Comparison of ENCODE assay signal across 26 mouse cellular contexts in the genomic region with DNA sequence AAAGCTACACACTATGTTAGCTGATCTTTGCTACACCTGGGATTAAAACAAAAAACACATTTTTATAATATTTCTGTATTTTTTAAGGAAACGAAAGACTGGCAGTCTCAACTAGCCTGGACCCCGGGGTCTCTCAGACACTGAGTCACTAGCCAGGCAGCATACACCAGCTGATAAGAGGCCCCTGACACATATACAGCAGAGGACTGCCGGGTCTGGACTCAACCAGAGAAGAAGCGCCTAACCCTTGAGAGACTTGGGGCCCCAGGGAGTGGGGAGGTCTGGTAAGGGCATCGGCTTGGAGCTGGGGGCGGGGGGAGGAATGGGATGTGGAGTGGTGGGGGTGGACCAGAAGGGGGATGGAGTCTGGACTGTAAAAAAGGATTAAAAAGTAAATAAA. TPM values are rescaled to one million over a fixed set of nuclear protein-coding genes. Genes with fewer than 3 reads are reported as not detected.
DNase-seq lines count a peak whose midpoint lies in the region; ATAC-seq and TF ChIP-seq lines count a peak whose summit lies in the region.
"Had no signal": no experiment of that assay in that cellular context is flagged by ENCODE, and none has a peak within 500 bp of the region (broad histone marks: within the 10 kb centered on the region; RNA-seq: fewer than 3 reads in every experiment).

No protein-coding gene starts in this region.

- TF ChIP-seq CTCF in liver, postnatal 0 days (IDR thresholded peaks at IDR 0.05; ENCODE audit: low read depth): no peak

- no peak for ATAC-seq in liver, postnatal 0 days
- ATAC-seq in liver, embryonic 12.5 days: peak; percentile 68
- ATAC-seq in liver, embryonic 15.5 days (ENCODE audit: insufficient read depth): no peak
- ATAC-seq in inflammation-experienced regulatory T-cells, adult 6 months: no peak
- ATAC-seq in megakaryocyte-erythroid progenitor cell, adult 5-6 weeks (replicated peaks; ENCODE audit: low FRiP score, low TSS enrichment, poor library complexity, severe bottlenecking): no peak
- ATAC-seq: forebrain, embryonic 13.5 days; forebrain, embryonic 16.5 days; Patski had no signal

- peak; percentile 37 for DNase-seq in liver
- no peak for DNase-seq in liver, postnatal 0 days
- no peak for DNase-seq in layer of hippocampus, adult 11-12 months (ENCODE audit: low spot score)
- DNase-seq: adrenal gland, postnatal 10 days; adrenal gland, postnatal 36 days; B cell, adult 2 months; cerebellum, adult 18-20 months; cerebellum, adult 9-10 months; cerebellum, postnatal 14 days; gastrocnemius, postnatal 14 days; heart, adult 2 months; heart, postnatal 14 days had no signal

- no peak overlapping the region for H3K27ac ChIP-seq in liver, postnatal 0 days (ENCODE audit: low read depth)
- peak overlapping the region; percentile 73 for H3K27ac ChIP-seq in liver, embryonic 12.5 days
- H3K27ac ChIP-seq in liver, embryonic 15.5 days (replicated peaks): no peak overlapping the region
- H3K27ac ChIP-seq: forebrain, embryonic 10.5 days; forebrain, embryonic 13.5 days; heart, adult 2 months; heart, embryonic 13.5 days; hindbrain, embryonic 12.5 days; hindbrain, embryonic 15.5 days had no signal

- WGBS in liver, postnatal 0 days (ENCODE audit: insufficient replicate concordance): 60% methylated on average over 6 of the region's 6 CpGs
- WGBS in liver, embryonic 12.5 days (ENCODE audit: insufficient replicate concordance): 30% methylated on average over 6 of the region's 6 CpGs
- WGBS in liver, embryonic 15.5 days (ENCODE audit: insufficient replicate concordance): 35% methylated on average over 6 of the region's 6 CpGs

- H3K27me3 ChIP-seq in liver, postnatal 0 days (ENCODE audit: insufficient read depth, low read length): no peaks in the 10 kb centered on the region
- H3K27me3 ChIP-seq in liver, embryonic 12.5 days (replicated peaks): no peaks in the 10 kb centered on the region
- no peaks in the 10 kb centered on the region for H3K27me3 ChIP-seq in liver, embryonic 15.5 days
- H3K27me3 ChIP-seq: CH12.LX; forebrain, embryonic 13.5 days; heart, embryonic 13.5 days; hindbrain, embryonic 12.5 days; hindbrain, embryonic 15.5 days; Patski had no signal

- H3K9me3 ChIP-seq in liver, postnatal 0 days (ENCODE audit: low read length): no peaks in the 10 kb centered on the region
- no peaks in the 10 kb centered on the region for H3K9me3 ChIP-seq in liver, embryonic 12.5 days (replicated peaks)
- no peaks in the 10 kb centered on the region for H3K9me3 ChIP-seq in liver, embryonic 15.5 days (replicated peaks)
- H3K9me3 ChIP-seq: forebrain, embryonic 10.5 days; forebrain, embryonic 13.5 days; heart, embryonic 10.5 days; heart, embryonic 13.5 days; hindbrain, embryonic 12.5 days; hindbrain, embryonic 15.5 days had no signal

- H3K4me1 ChIP-seq in liver, postnatal 0 days (ENCODE audit: insufficient read depth): peaks cover 22% of the 10 kb centered on the region; the same call in 1 of the 2 replicates
- H3K4me1 ChIP-seq in liver, embryonic 12.5 days: peaks cover 54% of the 10 kb centered on the region
- peaks cover 52% of the 10 kb centered on the region for H3K4me1 ChIP-seq in liver, embryonic 15.5 days (replicated peaks)
- H3K4me1 ChIP-seq: forebrain, embryonic 13.5 days; heart, embryonic 13.5 days; hindbrain, embryonic 12.5 days; hindbrain, embryonic 15.5 days had no signal

- H3K4me3 ChIP-seq in liver, postnatal 0 days (ENCODE audit: low read depth, low read length): no peak overlapping the region
- H3K4me3 ChIP-seq in liver, embryonic 12.5 days: 0 out of 2 replicates have a peak overlapping the region, but pooled peaks have one; percentile 4
- H3K4me3 ChIP-seq in liver, embryonic 15.5 days (replicated peaks): no peak overlapping the region
- H3K4me3 ChIP-seq: forebrain, embryonic 10.5 days; forebrain, embryonic 13.5 days; heart, adult 2 months; heart, embryonic 10.5 days; heart, embryonic 13.5 days; hindbrain, embryonic 12.5 days; hindbrain, embryonic 15.5 days had no signal

- no peak overlapping the region for H3K4me2 ChIP-seq in liver, postnatal 0 days (ENCODE audit: low read depth, low read length)
- peak overlapping the region; percentile 47 for H3K4me2 ChIP-seq in liver, embryonic 12.5 days
- peak overlapping the region; percentile 42 for H3K4me2 ChIP-seq in liver, embryonic 15.5 days
- H3K4me2 ChIP-seq: forebrain, embryonic 13.5 days; heart, embryonic 13.5 days; hindbrain, embryonic 12.5 days; hindbrain, embryonic 15.5 days had no signal

- no peaks in the 10 kb centered on the region for H3K36me3 ChIP-seq in liver, postnatal 0 days (replicated peaks; ENCODE audit: insufficient read depth, low read length)
- no peaks in the 10 kb centered on the region for H3K36me3 ChIP-seq in liver, embryonic 12.5 days
- no peaks in the 10 kb centered on the region for H3K36me3 ChIP-seq in liver, embryonic 15.5 days (replicated peaks)
- H3K36me3 ChIP-seq: heart, embryonic 10.5 days; heart, embryonic 13.5 days; hindbrain, embryonic 12.5 days; hindbrain, embryonic 15.5 days had no signal

- no peak for TF ChIP-seq EP300 in liver, postnatal 0 days (IDR thresholded peaks at IDR 0.05; ENCODE audit: low read depth)

- no peak overlapping the region for H3K9ac ChIP-seq in liver, postnatal 0 days (replicated peaks)
- H3K9ac ChIP-seq in liver, embryonic 12.5 days: peak overlapping the region; percentile 23; the same call in 1 of the 2 replicates
- H3K9ac ChIP-seq in liver, embryonic 15.5 days: no peak overlapping the region
- H3K9ac ChIP-seq: forebrain, embryonic 13.5 days; heart, embryonic 13.5 days; hindbrain, embryonic 12.5 days; hindbrain, embryonic 15.5 days had no signal

RNA-seq across cellular contexts. Expression of a gene that starts 8.6 kb away (rescaled TPM):
- polyA plus RNA-seq in liver, postnatal 0 days (2015; fragmentation: Nextera tagmentation; extraction: Ambion mirVana): 120 and 126 TPM in 2 replicates
- 174 and 179 TPM in 2 replicates for polyA plus RNA-seq in liver, embryonic 12.5 days (2016; fragmentation: Nextera tagmentation; extraction: Ambion mirVana)
- 83.5 and 107 TPM in 2 replicates for polyA plus RNA-seq in liver, embryonic 15.5 days (2015; fragmentation: Nextera tagmentation; extraction: Ambion mirVana)
- 100 to 1,000 TPM; 104 to 123 (median 106) TPM for polyA plus RNA-seq in inflammation-experienced regulatory T-cells, adult 6 months (2017; shearing (Covaris generic))
- 122 and 137 TPM in 2 replicates for total RNA-seq in megakaryocyte-erythroid progenitor cell, adult 5-6 weeks (2014; fragmentation: Nextera tagmentation)
- 92.3 and 159 TPM in 2 replicates for total RNA-seq in megakaryocyte-erythroid progenitor cell, adult 5-6 weeks (2017)

RNA-seq across cellular contexts. Expression of a gene that starts 22.3 kb away (rescaled TPM):
- 24.3 and 25.0 TPM in 2 replicates for polyA plus RNA-seq in liver, postnatal 0 days (2015; fragmentation: Nextera tagmentation; extraction: Ambion mirVana)
- 60.1 TPM in 2 replicates for polyA plus RNA-seq in liver, embryonic 12.5 days (2016; fragmentation: Nextera tagmentation; extraction: Ambion mirVana)
- polyA plus RNA-seq in liver, embryonic 15.5 days (2015; fragmentation: Nextera tagmentation; extraction: Ambion mirVana): 31.9 and 32.1 TPM in 2 replicates
- polyA plus RNA-seq in inflammation-experienced regulatory T-cells, adult 6 months (2017; shearing (Covaris generic)): 10 to 100 TPM; 80.9 to 96.4 (median 82.6) TPM
- total RNA-seq in megakaryocyte-erythroid progenitor cell, adult 5-6 weeks (2014; fragmentation: Nextera tagmentation): 69.6 and 73.5 TPM in 2 replicates
- total RNA-seq in megakaryocyte-erythroid progenitor cell, adult 5-6 weeks (2017): 66.7 and 69.1 TPM in 2 replicates

RNA-seq across cellular contexts. Expression of a gene that starts 22.7 kb away (rescaled TPM):
- 19.4 and 19.6 TPM in 2 replicates for polyA plus RNA-seq in liver, postnatal 0 days (2015; fragmentation: Nextera tagmentation; extraction: Ambion mirVana)
- 45.3 and 47.4 TPM in 2 replicates for polyA plus RNA-seq in liver, embryonic 12.5 days (2016; fragmentation: Nextera tagmentation; extraction: Ambion mirVana)
- 26.5 and 31.0 TPM in 2 replicates for polyA plus RNA-seq in liver, embryonic 15.5 days (2015; fragmentation: Nextera tagmentation; extraction: Ambion mirVana)
- 10 to 100 TPM in 1 of 3 experiments, 1 to 10 TPM in 2; 3.2 to 16.6 (median 3.2) TPM for polyA plus RNA-seq in inflammation-experienced regulatory T-cells, adult 6 months (2017; shearing (Covaris generic))
- total RNA-seq in megakaryocyte-erythroid progenitor cell, adult 5-6 weeks (2014; fragmentation: Nextera tagmentation): 58.3 and 100 TPM in 2 replicates
- 67.0 and 95.9 TPM in 2 replicates for total RNA-seq in megakaryocyte-erythroid progenitor cell, adult 5-6 weeks (2017)
- total RNA-seq: gastrocnemius, adult 18-20 months had no signal

RNA-seq across cellular contexts. Expression of a gene that starts 33.4 kb away (rescaled TPM):
- 74.6 and 85.2 TPM in 2 replicates for polyA plus RNA-seq in liver, postnatal 0 days (2015; fragmentation: Nextera tagmentation; extraction: Ambion mirVana)
- polyA plus RNA-seq in liver, embryonic 12.5 days (2016; fragmentation: Nextera tagmentation; extraction: Ambion mirVana): 284 and 289 TPM in 2 replicates
- polyA plus RNA-seq in liver, embryonic 15.5 days (2015; fragmentation: Nextera tagmentation; extraction: Ambion mirVana): 221 and 222 TPM in 2 replicates
- 100 to 1,000 TPM in 1 of 3 experiments, 10 to 100 TPM in 2; 10.2 to 168 (median 20.0) TPM for polyA plus RNA-seq in inflammation-experienced regulatory T-cells, adult 6 months (2017; shearing (Covaris generic))
- 99.3 and 102 TPM in 2 replicates for total RNA-seq in megakaryocyte-erythroid progenitor cell, adult 5-6 weeks (2014; fragmentation: Nextera tagmentation)
- total RNA-seq in megakaryocyte-erythroid progenitor cell, adult 5-6 weeks (2017): 150 and 153 TPM in 2 replicates
- total RNA-seq: gastrocnemius, adult 18-20 months had no signal
